Mouse (Mus musculus) thymus, adult 2 months (tissue): ENCODE results near the gene 1810024B03Rik.

Experiments
- CTCF ChIP-seq: fragments of 200-500 bp; IDR thresholded peaks from 2 replicates; pipeline ENCODE4 v1.5.1; 2012; ENCODE audit warnings: mild to moderate bottlenecking, control low read depth, low read length, moderate library complexity, borderline replicate concordance; ENCODE audit not compliant: control insufficient read depth, poor library complexity, insufficient read depth; ENCODE audit errors: extremely low read depth
- POLR2A ChIP-seq: fragments of 200-500 bp; IDR thresholded peaks from 2 replicates; pipeline ENCODE4 v1.6.1; 2012; ENCODE audit warnings: mild to moderate bottlenecking, low read length, control low read depth, moderate library complexity; ENCODE audit not compliant: control insufficient read depth, poor library complexity, insufficient read depth; ENCODE audit errors: extremely low read depth

DNA sequence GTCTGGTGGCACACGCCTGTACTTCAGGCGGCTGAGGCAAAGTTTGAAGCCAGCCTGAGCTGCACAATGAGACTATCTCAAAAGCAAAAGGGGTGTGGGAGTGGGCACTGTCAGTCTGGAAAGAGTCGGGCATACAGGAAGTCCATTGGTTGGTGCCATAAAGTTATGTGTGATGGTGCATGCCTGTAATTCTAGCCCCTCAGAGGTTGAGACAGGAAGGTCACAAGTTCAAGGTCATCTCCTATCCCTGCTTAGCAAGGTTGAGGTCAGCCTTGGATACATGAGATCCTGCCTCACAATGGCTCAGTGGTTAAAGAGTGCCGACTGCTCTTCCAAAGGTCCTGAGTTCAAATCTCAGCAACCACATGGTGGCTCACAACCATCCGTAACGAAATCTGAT, 47.2 kb upstream of the 1810024B03Rik start:
- TF ChIP-seq POLR2A (no peak), CTCF (no peak)
